Mouse (Mus musculus) gonadal fat pad, adult 2 months (tissue): Measurements from ENCODE around the gene T2. TPM values are rescaled to one million over a fixed set of nuclear protein-coding genes. Genes with fewer than 3 reads are reported as not detected.

Experiments
- DNase-seq: peaks from one replicate; pipeline ENCODE4 v3.0.0-alpha.2; 2012; ENCODE audit warnings: low read depth
- polyA plus RNA-seq: library from polyadenylated mRNA; depleted of rRNA; stranded (reverse); fragments of >200 nt; gene quantifications from 2 replicates; pipeline ENCODE4 v1.2.3, GENCODE M21; 2012

The T2 gene
- polyA plus RNA-seq, 1 experiment, result 1.3 TPM

DNA sequence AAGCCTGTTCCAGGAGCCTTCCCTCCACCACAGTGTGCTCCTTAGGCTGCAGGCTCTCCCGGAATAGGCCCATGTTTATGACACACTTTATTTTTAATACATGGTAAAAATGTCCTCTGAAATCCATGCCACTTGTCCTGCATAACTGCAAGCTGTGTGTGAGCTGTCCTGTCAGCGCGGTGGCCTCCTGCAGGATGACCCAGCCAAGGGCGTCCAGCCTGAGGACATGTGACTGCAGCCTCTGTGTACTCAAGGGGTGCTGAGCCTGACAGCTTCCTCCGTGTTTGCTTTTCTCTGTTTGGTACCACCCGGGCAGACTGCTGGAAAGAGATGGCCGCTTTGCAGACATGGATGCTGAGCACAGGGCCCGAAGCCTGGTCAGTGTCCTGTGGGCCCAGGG lies 61.1 kb downstream of the T2 start:
- no peak for DNase-seq

DNA sequence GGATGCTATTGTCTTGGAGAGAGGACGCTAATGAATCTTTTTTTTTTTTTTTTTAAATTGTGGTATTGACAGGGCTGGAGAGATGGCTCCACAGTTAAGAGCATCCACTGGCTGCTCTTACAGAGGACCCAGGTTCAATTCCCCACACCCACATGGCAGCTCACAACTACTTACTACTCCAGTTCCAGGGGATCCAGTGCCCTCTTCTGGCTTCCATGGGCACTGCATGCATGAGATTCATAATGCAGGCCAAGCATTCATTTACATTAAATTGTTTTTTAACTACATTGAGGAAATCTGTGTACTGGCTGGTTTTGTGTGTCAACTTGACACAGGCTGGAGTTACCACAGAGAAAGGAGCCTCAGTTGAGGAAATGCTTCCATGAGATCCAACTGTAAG lies 64.9 kb downstream of the T2 start:
- no peak for DNase-seq

DNA sequence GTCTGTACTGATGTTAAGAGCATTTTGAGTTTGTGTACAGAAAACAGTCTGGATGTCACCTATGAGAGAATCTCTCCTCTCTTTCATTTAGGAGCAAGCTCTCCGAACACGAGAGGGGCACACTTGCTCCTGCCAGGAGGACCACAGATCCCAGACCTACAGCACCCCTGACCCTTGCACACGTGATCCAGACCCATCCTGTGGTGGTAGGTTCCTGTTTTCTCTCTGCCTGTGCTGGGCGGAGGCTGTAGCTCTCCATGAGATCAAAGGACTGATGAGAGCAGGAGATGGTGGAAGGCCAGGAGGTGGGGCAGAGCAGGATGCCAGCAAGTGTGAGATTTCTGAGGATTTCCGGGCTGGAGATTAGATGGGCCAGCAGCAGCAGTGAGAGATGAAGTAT lies 65.7 kb downstream of the T2 start:
- DNase-seq, result no peak

DNA sequence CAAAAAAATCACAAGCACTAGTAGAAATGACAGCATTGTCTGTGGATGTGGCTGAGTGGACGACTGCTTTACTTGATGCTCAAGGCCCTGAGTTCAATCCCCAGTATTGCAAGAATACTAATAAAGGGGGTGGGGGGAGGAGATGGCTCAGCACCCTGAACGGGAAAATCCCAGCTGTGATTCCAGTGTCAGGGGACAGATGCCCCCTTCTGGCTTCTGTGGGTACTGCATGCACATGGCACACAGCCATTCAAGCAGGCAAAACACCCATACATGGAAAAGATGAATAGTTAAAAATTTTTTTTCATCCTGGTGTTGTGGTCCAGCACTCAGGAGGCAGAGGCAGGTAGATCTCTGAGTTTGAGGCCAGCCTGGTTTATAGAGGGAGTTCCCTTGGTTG lies 67.5 kb downstream of the T2 start:
- no peak for DNase-seq

DNA sequence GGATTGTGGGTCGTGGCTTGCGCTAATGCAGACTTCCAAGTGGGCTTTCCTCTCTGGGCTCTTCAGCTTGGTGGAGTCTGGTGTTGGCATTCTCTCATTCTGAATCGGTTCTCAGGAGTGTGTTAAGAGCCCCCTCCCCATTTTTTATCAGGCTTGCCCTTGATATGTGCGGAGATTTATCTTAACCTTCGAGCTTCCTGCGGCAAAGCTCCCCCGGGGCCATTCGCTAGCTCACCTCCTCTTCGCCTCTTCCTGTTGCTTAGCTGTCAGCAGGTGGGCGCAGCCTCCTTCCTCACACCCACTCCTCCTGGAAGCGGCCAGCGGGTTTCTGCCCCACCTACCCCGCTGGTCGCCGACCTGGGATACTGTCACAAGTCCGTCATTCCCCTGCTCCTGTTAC lies 73.6 kb downstream of the T2 start:
- DNase-seq, result no peak

DNA sequence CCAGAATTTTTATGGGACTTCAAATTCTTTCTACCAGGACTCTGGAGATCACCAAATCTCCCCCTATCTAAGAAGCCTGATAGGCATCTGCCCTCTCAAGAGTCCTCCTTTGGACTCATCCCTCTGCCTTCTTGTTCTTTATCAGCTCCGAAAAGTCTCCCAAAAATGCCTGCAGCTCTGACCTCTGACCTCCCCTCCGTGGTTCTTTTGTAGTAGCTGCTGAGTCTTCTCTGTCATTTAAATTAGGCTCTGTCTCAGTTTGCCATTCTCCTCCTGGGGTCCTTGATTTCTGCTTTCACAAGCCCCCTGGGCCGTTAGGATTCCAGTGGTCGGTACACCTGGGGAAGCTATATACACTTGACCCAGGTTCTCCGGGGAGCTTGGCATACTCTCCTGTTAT lies 74.1 kb downstream of the T2 start:
- DNase-seq, result no peak

DNA sequence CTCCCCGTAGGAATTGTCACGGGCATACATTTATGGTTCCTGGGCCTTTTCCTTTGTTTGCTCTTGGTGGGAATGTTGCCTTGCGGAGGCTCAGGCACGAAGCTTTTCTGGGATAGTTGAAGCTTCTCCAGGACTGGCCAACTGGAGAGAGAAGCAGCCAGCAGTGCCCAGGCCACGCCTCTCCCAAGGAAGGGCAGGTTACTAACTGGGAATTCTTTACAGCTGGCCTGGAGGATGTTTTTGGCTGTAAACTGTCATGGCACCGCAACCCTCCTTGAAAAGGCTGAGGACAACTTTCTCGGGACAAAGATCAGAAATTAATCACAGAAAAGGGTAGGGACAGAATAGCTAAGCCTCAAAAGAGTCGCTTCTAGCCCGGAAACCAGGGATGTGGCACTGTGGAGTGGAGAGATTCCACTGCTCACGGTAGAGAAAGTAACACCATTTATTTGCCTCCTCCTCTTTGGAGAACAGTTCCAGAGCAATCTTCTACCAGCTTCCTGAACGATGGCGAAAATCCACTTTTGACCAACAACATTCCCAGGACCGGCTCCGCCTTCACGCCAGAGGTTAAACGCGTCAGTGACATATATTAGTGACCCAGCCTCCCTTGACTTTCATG lies 76.5 kb downstream of the T2 start:
- no peak for DNase-seq

DNA sequence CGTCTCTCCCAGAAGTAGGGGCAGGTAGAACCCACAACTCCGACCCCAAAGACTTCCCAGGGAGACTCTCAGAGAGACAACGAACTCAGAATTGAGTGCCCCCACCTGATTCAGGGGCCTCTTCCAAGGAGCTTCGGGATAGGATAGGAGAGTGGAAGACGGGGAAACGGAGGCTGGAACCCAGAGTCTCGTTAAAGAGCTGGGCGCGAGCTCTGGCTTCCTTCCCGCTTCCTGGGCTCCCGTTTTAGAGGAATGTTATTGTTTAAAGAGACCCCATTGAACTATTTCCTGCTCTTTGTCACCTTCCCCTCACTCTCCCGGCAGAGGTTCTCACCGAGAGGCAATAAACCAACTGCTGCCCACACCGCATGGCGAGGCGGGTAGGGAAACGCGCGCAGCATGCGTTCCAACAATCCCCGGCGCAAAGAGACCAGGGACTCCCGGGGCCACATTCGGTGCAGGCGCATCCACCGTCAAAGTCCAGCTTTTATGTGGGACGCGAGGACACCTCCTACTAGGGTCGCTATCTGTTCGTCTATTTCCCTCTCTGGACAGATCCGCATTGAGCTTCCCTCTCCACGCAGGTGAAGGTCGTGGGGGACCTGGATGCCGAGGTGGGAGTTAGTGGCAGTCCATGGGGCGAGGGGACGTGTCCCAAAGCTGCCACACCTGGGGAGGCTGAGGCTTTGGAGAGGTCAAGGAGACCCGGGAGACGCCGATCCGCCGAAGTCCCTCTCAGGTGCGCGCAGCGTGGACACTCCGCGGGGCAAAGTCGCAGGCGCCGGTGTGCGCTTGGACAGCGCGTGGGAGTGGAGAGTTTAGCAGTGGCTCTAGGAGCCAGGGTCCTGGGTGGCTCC lies 77.6 kb downstream of the T2 start:
- no peak for DNase-seq

DNA sequence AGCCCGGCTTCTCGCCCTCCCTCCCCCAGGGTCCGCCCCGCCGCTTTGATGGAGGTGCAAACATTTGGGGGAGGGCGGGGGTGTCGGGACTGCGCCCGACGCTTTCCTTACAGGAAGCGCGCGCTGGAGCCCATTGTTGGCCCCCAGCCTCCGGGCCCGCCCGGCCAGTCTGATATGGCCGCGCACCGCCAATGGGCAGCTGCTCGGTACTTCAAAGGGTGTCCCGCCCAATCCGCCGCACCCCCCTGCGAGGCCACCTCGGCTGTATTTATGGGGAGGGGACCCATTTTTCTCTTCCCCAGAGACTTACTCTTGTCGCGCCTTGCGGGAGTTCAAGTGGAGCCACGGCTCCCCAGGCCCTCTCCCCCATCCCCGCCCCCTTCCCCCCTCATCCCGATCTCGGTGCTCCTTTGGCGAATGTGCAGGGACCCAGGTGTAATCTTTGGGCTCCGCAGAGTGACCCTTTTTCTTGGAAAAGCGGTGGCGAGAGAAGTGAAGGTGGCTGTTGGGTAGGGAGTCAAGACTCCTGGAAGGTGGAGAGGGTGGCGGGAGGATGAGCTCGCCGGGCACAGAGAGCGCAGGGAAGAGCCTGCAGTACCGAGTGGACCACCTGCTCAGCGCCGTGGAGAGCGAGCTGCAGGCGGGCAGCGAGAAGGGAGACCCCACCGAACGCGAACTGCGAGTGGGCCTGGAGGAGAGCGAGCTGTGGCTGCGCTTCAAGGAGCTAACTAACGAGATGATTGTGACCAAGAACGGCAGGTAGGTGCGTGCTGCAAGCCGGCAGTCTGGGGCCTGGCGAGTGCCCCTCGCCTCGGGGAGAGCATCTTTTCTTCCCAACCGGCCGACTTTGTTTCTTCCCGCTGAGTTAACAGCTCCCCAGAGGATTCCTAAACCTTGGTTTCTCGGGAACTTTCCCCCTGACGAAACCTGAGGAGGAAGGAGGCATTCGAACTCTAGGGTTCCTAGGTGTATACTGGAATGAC lies 78.5 kb downstream of the T2 start, which contains the start of gene T:
Gene T, plus strand, starts transcription at position 446 of the 983 bp plus-strand sequence.
- DNase-seq, result no peak

DNA sequence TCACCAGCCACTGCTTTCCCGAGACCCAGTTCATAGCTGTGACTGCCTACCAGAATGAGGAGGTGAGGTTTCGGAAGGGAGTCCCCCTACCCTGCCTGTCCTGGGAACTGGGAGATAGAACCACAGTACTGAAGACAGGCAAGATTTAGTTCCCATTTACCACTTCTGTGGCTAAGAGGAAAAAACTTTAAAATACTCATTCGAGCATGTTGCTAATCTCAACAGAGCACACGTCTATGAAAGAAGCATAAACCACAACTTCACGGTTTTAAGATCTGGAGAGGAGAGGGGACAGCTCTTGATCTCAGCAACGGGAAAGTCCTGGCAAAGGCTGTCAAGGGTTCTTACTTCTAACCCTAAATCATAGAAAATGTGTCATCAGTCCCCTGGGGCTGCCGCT lies 80.4 kb downstream of the T2 start:
- DNase-seq, result no peak

DNA sequence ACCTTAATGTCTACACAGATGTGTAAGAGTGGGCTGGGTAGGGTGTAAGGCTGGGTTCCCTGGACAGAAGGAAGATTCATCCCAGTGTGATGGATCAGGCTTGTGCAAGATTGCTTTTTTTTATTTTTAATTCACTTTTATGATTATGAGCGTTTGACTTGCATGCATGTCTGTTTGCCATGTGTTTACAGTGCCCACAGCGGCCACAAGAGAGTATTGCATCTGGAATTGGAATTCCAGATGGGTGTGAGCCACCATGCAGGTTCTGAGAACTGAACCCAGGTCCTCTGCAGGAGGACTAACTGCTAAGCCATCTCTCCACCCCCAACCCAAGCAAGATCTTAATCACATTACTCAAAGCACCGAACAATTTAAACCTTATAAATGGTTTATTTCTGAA lies 88.3 kb downstream of the T2 start:
- no peak for DNase-seq

DNA sequence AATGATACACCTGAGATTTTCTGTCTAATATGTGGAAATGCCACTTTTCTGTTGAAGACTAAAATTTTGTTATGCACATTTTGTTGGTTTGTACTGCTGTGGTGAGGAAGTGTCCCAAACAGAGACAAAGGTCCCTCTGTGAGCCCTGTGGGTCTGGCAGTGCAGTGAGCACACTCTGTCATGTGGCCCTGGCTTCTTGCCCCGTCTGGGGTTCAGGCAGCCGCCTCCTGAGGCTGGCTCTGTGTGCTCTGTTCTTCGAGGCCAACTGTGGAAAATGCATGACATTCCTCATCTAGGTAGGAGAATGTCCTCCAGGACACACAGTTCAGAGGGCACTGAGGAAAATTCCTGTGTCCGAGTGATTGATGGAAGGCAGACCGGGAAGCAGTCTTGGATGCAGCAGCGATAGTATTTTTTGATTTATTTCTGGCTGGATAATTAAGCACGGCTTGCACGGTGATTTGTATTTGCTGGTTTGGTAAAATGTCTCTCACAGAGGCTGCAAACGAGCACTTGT lies 91.9 kb downstream of the T2 start:
- DNase-seq, result no peak

DNA sequence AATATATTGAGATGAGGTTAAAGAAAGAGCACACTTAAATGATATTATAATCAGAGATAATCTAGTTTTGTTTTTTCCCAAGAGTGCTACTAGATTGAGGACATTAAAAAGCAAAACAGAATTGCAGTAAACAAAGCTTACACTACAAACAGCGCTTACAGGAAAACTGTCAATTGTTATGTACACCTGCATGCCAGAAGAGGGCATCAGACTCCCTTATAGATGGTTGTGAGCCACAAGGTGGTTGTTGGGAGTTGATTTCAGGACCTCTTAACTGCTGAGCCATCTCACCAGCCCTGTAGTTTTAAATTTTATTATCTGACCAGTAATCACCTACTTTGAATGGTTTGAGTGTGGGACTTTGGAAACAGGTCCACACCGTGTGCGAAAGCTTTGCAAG lies 92.5 kb downstream of the T2 start:
- DNase-seq, result no peak

DNA sequence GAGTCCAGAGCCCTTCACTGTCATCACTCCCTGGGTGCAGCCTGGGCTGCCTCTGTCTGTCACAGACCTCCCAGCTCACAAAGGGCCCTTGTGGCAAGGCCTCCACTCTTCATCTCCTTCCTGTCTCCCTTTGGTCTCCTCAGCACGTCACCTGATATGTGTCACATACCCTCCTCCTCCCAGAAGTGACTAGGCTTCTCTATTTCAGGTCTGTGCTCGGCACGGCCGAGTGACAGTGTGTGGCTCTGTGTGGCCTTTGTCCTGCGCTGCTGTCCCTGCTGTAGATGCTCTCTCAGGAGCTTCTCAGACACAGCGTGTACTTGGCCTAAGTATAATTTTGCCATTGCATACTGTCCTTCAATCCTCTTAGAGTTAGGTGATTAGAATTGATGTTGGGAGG lies 99.4 kb downstream of the T2 start:
- no peak for DNase-seq

DNA sequence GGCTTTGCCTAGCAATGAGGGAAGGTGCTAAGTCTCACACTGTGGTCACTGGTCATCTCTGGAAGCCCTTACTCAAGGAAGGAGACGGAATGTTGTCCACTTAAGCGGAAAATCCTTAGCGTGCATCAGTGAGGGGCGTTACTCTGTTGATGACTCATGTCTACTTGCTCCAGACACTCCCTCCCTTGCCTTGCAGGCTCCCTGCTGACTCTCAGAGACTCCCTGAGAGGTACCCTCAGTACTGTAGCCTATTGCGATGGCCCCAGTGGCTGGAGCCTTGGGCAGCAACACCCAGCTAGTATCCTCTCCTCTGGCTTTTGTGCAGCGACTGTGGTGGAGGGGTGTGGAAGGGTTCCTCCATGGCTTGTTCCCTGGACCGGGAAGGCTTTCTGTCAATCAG lies 99.8 kb downstream of the T2 start:
- DNase-seq, result no peak

DNA sequence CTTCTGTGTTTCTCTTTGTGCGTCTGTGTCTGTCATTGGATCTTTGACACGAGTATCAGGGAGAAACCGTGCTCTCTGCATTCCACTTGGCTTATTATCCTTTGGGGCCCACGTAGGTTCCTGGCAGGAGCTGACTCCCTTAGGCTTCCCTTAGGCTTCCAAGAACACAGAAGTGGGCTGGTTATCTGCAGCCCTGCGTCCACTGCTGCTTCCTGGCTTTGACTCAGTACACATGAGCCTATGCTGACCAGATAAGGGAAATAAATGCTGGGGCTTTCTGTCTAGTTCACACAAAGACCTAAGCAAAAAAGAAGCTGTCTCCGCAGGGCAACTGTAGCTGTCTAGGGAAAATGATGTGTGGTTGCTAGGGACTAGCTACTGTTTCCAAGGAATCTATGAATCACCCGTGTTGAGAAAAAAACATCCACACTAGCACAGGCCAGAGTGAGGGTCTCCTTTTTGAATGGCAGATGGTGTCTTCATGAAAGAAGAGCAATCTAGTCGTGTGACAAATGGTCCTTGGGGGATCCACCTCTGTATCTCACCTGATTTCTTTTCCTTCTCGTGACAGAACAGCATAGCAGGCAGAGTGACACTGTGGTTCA lies 101.2 kb downstream of the T2 start:
- no peak for DNase-seq

DNA sequence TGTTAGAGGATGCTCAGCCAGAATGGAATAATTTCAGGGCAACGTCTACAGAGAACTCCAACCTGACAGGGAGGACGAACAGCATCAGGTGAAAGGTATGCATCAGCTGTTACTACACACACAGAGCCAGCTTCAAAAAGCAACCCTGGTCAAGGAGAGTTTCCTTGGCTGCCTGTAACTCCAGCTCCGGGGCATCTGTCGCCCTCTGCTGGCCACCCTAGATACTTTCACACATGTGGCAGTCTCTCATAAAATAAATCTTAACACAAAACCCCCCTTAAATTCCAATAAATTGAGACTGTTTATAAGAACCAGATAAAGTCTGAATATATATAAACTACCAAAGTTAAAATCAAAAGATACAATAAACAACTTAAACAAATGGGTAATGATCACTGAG lies 105.8 kb downstream of the T2 start:
- no peak for DNase-seq

DNA sequence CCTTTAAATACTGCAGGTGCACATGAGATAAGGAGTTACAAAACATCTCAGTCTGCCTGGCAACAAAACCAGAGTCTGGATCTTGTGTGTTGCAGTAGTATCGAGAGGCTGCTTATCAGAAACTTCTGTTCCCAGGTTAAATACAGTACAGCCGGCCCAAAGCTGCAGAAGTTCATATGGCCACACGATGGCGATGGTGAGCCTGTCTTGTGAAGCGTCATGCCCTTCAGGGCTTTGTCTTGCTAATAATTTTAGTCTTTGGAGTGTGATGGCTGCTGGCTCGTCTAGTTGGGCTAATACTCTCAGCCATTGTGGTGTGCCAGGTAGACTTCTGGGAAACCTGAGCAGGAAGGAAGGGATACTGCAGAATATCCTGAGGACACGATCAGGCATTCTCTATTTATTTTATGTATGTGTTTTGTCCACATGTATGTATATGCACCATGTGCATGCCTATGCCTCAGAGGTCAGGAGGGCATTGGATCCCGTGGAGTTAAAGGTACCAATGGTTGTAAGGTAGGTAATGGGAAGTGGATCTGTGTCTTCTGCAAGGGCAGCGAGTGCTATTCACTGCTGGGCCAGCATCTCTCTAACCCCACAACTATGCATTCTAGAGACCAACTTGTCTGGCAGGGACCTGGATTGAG lies 107.8 kb downstream of the T2 start:
- DNase-seq, result no peak

DNA sequence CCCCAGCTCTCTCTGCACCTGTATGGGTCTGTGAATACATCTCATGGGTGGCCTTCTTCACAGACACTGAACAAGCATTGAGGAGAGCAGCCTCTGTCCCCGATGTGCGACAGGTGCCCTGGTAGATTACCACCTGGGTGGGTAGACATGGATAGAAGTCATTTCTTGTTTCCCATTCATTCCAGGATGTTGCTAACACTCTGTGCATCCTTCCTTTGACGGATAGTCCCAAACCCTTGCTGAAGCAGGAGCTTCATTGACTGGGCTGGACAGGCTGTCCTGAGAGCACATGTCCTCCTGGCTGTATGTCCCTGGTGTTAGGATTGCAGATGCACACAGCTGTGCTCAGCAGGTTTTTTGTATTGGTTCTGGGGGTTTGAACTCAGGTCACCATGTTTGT lies 112.0 kb downstream of the T2 start:
- no peak for DNase-seq

DNA sequence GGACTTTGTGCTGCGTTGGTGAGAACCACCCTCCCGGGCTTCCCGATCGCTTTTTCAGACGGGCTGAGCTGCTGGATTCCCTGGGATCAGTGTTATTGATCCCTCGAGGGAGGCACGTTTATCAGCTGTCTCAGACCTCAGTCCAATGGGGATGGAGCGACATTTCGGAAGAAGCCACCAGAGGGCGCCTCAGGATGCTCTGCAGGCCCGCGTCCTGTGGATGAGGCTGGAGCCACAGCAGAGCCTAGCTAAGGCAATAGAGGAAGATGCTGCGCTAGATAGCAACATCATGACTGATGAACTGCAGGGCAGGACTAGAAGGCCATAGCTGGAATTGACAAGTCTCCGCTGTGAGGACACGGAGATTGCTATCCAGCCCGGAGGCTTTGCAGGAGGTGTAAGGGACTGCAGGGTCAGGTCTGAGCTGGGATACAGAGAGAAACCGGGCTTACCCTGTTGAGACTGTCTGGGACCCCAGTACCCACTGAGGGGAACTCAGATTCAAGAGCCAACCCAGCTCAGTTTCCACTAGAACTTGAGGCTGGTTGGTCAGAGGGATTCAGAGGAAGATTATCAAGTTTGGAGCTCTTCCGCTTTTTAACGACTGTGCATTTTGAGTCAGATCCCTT lies 113.0 kb downstream of the T2 start:
- DNase-seq, result no peak
